Mouse (Mus musculus) cerebral cortex, adult 2 months (tissue): ENCODE results near the gene Cox15.

Experiments
- WGBS: fragments of 180-500 bp; shearing (Covaris S2); methylation state at CpG from one replicate; pipeline ENCODE4 v1.1.7; 2018; 5-methylcytosine and 5-hydroxymethylcytosine counted together

Cox15 gene

DNA sequence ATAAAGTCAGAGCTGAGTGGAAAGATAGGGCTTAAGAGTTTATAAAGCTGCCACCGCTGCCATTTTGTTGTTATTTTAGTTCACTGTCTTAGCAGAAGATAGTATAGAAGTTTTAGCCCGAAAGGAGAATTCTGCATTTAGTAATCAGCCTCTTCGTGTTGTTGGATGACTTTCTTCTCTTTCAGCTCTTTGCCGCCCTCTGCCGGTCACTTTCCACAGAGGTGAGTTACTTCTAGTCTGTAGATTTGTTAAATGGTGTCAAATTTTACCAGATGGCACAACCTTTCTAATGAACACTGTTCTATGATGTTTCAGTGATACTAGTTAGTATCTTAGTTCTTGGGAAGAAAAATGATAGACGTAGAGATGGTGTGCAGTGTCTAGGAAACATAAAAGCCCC, 7.7 kb upstream of the Cox15 start:
- 18% methylated on average over 6 of the region's 6 CpGs for WGBS

DNA sequence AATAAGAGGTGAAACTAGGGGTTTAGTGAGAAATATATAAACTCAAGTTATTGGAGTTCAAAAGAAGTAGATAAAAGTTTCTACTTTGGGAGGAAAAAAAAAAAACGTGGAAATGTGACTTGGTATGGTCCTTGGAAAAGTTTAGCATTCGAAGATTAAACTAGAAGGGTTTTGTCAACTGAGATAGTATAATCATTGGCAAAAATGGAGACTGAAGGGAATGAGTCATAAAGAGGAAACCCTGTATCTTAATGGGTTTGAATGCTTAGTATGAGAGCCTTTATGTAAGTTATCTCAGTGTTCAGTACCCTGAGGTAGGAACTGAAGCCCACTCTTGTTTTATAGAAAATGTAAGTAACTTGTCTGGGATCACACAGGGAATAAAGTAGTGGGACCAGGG, 2.1 kb upstream of the Cox15 start:
- 78% methylated on average over 2 of the region's 2 CpGs for WGBS

- WGBS: 77% methylated on average over 2 of the region's 2 CpGs
These were observed 1.4 kb upstream of the Cox15 start for GRCm38 (mm10) chr19:43754237-43754636.

GRCm38 (mm10) chr19:43753226-43753835, 531 bp upstream of the Cox15 start:
- WGBS: under 1% methylated on average over 24 of the region's 24 CpGs

DNA sequence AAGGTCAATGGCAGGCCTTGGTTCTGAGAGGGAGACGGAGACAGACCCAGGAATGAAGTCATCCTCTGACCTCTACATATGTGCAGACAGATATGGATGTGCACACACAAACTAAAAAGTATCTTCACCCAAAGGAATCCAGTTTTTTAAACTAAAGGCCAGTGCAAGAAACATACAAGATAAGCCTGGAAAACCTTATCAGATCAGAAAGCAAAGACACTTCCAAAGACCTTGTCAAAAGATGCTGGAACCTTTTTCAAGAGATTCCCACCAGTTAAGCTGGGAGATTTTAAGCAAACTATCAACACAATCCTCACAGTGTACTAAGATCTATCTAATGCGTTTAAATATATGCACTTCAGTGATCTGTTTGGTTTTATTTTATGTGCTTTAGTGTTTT, 2.8 kb downstream of the Cox15 start:
- 98% methylated on average over 2 of the region's 2 CpGs for WGBS

- 55% methylated on average over 4 of the region's 4 CpGs for WGBS
These were observed 4.9 kb downstream of the Cox15 start for GRCm38 (mm10) chr19:43747877-43748276.

DNA sequence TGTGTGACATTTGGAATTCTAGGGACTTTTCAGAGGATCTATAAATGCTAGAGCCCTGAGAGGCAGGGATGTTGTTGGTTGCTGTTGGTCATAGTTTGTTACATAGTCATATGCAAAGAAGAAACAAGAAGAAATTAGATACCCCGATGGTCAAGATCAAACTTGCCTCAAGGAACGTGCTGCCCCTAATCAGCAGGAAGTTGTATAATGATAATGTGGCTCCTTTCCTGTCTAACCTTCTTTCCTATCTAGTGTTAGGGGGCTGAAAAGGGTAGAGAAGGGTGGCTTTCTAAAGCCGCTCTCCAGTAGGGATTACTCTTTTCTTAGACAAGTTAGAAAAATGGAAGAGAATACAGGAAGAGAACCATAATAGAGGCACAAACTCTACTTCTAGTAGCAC, 7.1 kb downstream of the Cox15 start:
- WGBS: 95% methylated on average over 3 of the region's 3 CpGs

DNA sequence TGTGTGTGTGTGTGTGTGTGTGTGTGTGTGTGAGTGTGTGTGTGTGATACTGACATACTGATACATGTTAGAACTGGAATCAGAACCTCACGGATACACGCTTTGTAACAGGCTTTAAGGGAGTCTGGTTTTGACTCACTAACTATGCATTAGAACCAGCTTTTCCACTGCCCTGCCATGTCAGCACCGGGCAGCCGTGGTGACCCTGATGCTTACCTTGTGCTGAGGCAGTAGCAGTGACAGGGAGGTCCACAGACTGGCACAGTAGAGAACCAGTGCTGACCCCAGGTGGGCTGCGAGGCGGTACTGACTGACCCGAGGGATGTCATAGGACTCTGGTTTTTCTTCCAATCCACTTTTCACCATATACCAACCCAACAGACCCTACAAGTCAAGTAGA, 9.4 kb downstream of the Cox15 start:
- 94% methylated on average over 7 of the region's 7 CpGs for WGBS

DNA sequence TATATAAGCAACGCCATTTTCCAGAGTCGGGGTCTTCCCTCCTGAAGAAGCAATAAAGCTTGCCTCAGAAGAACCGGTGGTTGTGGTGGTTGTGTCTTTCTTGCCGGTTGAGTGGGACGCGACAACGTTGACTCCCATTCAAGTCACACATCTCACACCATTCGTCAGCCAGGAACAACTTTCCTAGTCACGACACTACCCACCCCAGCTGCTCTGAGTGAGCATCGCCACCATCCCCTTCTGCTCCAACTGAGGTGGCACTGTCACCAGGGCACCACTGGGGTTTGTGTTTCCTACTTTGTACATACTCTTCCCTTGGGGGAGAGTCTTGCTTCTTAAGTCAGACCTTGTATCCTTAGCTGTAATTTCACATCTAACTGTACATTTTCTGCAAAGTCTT, 14.4 kb downstream of the Cox15 start:
- 74% methylated on average over 10 of the region's 10 CpGs for WGBS

DNA sequence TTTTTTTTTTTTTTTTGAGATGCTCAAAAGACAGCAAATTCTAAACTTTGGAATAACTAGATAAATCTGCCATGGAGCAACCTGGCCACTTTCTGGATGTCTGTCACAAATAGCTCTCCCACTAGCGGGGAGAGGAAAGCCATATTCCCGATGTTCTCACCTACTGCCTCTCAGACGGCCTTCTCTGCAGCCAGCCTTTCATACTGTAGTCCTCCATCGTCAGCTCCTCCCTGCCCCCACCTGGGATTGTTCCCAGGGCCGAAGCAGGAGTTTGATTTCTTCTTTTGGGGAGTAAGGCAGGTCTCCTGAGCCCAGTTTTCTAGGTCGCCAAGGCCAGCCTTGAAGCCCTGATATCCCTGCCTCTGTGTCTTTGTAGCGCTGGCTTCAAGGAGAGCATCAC, 21.6 kb downstream of the Cox15 start:
- WGBS: 61% methylated on average over 7 of the region's 7 CpGs

DNA sequence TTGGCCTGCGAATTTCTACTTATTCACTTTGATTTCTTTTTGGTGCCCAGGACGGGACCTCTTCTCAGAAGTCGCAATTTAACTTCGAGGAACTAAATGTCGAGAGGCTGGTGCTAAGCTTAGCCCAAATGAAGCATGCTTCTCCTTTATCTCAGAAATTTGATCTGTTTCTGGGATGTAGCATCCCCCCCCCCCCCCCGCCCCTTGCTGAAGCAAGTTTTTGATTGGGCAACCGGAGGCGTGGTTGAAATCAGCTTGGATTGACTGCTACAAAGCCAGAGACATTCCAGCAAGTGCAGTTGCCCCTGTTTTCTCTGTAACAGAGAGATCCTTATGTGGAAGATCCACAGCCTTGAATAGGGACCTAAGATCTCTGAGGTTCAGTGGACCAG, 22.8 kb downstream of the Cox15 start:
- WGBS: 66% methylated on average over 8 of the region's 8 CpGs

- WGBS: 75% methylated on average over 22 of the region's 22 CpGs
These were observed 23.3 kb downstream of the Cox15 start for GRCm38 (mm10) chr19:43729296-43730036.

- WGBS: 77% methylated on average over 15 of the region's 15 CpGs
These were observed 26.2 kb downstream of the Cox15 start for GRCm38 (mm10) chr19:43726510-43727146.

- 87% methylated on average over 7 of the region's 7 CpGs for WGBS
These were observed 28.0 kb downstream of the Cox15 start for GRCm38 (mm10) chr19:43724821-43725220.

DNA sequence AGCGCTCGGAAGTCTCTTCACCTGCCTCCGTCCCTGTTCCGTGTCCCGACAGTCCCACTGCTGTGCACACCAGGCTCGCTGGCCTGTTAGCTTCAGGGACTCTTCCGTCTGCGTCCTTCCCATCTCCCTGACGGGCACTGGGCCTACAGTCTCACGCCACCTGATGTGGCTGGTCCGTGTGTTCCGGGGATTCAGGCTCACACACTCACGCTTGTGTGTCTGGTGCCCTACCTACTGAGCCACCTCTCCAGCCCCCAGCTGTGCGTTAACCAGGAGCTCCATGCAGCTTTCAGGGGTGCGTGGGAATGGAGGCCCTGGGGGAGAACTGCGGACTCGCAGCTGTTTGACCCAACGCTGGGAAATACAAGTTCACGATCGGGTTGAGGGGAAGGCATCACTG, 28.6 kb downstream of the Cox15 start:
- WGBS: 97% methylated on average over 20 of the region's 20 CpGs

GRCm38 (mm10) chr19:43723501-43723900, 29.3 kb downstream of the Cox15 start:
- 83% methylated on average over 10 of the region's 10 CpGs for WGBS

GRCm38 (mm10) chr19:43722891-43723290, 29.9 kb downstream of the Cox15 start:
- 79% methylated on average over 8 of the region's 8 CpGs for WGBS

GRCm38 (mm10) chr19:43720061-43720460, 32.7 kb downstream of the Cox15 start:
- 72% methylated on average over 11 of the region's 11 CpGs for WGBS

DNA sequence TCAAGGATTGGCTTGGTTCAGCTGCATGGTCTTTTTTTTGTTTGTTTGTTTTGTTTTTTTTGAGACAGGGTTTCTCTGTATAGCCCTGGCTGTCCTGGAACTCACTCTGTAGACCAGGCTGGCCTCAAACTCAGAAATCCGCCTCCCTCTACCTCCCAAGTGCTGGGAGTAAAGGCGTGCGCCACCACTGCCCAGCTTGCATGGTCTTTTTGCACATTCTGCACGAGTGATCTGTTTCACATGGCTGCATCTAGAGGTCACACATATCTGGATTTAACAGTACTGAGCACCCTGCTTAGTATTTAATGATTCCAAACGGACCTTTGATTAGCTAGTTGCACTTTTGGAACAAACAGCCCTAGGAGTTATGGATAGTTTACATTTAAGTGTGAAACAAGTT, 40.8 kb downstream of the Cox15 start:
- WGBS: 83% methylated on average over 5 of the region's 5 CpGs

DNA sequence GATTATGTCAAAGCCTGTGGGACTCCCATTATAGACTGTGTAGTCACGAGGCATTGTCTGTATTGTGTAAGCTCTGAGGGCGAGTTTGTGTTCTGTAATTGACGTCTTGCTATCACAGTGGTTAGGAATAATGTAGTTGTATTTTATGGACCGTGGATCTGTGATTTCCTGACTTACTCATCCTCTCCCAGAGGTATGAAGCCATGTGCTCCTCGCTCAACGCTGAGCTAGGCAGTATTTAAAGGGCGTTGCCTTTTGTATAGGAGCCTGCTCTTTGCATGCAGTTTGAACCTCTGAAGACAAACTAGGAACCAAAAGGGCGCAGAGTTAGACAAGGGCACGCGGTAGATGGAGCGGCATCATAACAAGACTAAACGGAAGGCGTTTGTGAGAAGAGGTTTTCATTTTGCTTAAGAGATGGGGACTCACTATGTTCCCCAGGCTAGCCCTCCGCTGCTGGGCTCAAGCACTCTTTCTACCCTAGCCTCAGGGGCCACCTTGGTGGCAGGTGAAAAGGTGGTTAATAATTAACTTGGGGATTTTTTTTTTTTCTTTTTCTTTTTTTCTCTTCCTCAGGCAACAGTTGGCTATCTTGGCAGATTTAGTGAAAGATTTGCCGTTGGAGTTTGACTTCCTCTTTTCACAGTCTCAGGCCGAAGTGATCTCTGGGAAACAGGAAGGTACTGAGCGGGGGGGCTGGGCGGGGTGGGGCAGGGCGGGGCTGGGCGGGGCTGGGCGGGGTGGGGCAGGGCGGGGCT, 41.5 kb downstream of the Cox15 start:
- WGBS: 64% methylated on average over 22 of the region's 22 CpGs

- WGBS: 61% methylated on average over 8 of the region's 8 CpGs
These were observed 43.5 kb downstream of the Cox15 start for GRCm38 (mm10) chr19:43709317-43709716.

DNA sequence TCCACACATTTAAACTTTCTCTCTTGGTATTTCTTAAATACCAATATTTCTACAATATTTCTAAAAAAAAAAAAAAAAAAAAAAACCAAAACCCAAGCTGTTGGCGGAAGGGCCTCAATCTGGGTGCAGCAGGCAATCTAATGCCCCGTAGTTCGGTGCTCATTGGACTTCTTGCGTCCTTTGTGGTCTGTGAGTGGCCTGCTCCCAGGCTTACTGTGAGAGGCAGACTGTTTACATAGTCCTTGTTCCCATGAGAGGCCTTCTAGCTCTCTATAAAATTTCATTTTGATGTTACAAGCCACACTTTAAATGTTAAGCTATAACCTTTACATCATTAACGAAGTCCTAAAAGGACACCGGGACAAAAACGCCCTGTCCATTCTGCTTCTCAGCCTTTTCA, 44.6 kb downstream of the Cox15 start:
- 96% methylated on average over 7 of the region's 7 CpGs for WGBS
